Mouse (Mus musculus) lung, adult 18-20 months (tissue): Measurements from ENCODE around the gene Fgfrl1.

Experiments used
- DNase-seq, 2 experiments: peaks; one replicate each; pipeline ENCODE4 v3.0.0; 2022; ENCODE audit warnings: mixed read lengths in 2 of 2

Gene Fgfrl1

GRCm38 (mm10) chr5:108668387-108668932 lies 23.7 kb upstream of the Fgfrl1 start:
- no peak for DNase-seq

- DNase-seq, result peak; percentile 92
Measured at GRCm38 (mm10) chr5:108668977-108669936, 22.9 kb upstream of the Fgfrl1 start, which contains the start of gene Dgkq. TSS of gene Dgkq (minus strand) at chr5:108669672.

GRCm38 (mm10) chr5:108669986-108670385 lies 22.2 kb upstream of the Fgfrl1 start:
- no peak for DNase-seq

GRCm38 (mm10) chr5:108670785-108671184 lies 21.4 kb upstream of the Fgfrl1 start:
- peak; percentile 36 to 39 for DNase-seq

GRCm38 (mm10) chr5:108671757-108672156 lies 20.4 kb upstream of the Fgfrl1 start:
- no peak for DNase-seq

- DNase-seq, result no peak
Measured at GRCm38 (mm10) chr5:108674624-108675023, 17.6 kb upstream of the Fgfrl1 start.

- DNase-seq, result no peak
Measured at GRCm38 (mm10) chr5:108675251-108675816, 16.8 kb upstream of the Fgfrl1 start, which contains the start of gene Slc26a1. TSS of gene Slc26a1 (minus strand) at chr5:108675569.

- DNase-seq, result no peak
Measured at GRCm38 (mm10) chr5:108676772-108677498, 15.2 kb upstream of the Fgfrl1 start.

GRCm38 (mm10) chr5:108677605-108678295 lies 14.4 kb upstream of the Fgfrl1 start:
- peak; percentile 20 to 48 for DNase-seq

GRCm38 (mm10) chr5:108678296-108678854 lies 13.8 kb upstream of the Fgfrl1 start:
- DNase-seq, result no peak

GRCm38 (mm10) chr5:108679909-108680308 lies 12.3 kb upstream of the Fgfrl1 start:
- no peak for DNase-seq

GRCm38 (mm10) chr5:108680871-108681270 lies 11.3 kb upstream of the Fgfrl1 start:
- DNase-seq, result no peak

- no peak for DNase-seq
Measured at GRCm38 (mm10) chr5:108689091-108689490, 3.1 kb upstream of the Fgfrl1 start.

- DNase-seq, result no peak
Measured at GRCm38 (mm10) chr5:108691152-108691551, 1.0 kb upstream of the Fgfrl1 start.

- peak; percentile 88 to 89 for DNase-seq
Measured at GRCm38 (mm10) chr5:108693872-108694288, 1.7 kb downstream of the Fgfrl1 start.

GRCm38 (mm10) chr5:108694352-108695261 lies 2.4 kb downstream of the Fgfrl1 start:
- peak; percentile 52 to 54 for DNase-seq

GRCm38 (mm10) chr5:108695861-108696260 lies 3.7 kb downstream of the Fgfrl1 start:
- no peak for DNase-seq

- no peak for DNase-seq
Measured at GRCm38 (mm10) chr5:108696542-108696941, 4.4 kb downstream of the Fgfrl1 start.

GRCm38 (mm10) chr5:108697341-108697753 lies 5.2 kb downstream of the Fgfrl1 start:
- DNase-seq, result no peak

- DNase-seq, result no peak
Measured at GRCm38 (mm10) chr5:108700346-108700745, 8.2 kb downstream of the Fgfrl1 start.
